Mouse (Mus musculus) adrenal gland, postnatal 25 days (tissue): ENCODE measurements around the gene Eef2k. TPM values are rescaled to one million over a fixed set of nuclear protein-coding genes. Genes with fewer than 3 reads are reported as not detected.
"Not testable (repeated sequence)": the region's sequence is repeated elsewhere in the genome, so short reads cannot be mapped to it uniquely, and the experiment has no call there.

Experiments
- DNase-seq: peaks from one replicate; pipeline ENCODE4 v3.0.0; 2021; ENCODE audit warnings: mixed read lengths
- total RNA-seq: library from RNA; stranded (reverse); gene quantifications from 2 replicates; pipeline ENCODE4 v1.2.3, GENCODE M21; 2021

The Eef2k gene
- total RNA-seq, 1 experiment from 2014 or later, result 68.2 TPM

- DNase-seq, result no peak
Measured at GRCm38 (mm10) chr7:120940343-120940742, 97.7 kb downstream of the Eef2k start.

GRCm38 (mm10) chr7:120941214-120941613 is 98.6 kb downstream of the Eef2k start:
- DNase-seq, result no peak

GRCm38 (mm10) chr7:120942506-120942905 is 99.9 kb downstream of the Eef2k start:
- DNase-seq, result no peak

- DNase-seq, result no peak
Measured at GRCm38 (mm10) chr7:120943936-120944509, 101.4 kb downstream of the Eef2k start.

GRCm38 (mm10) chr7:120953591-120953990 is 111.0 kb downstream of the Eef2k start:
- DNase-seq, result not testable (repeated sequence)

Other genes starting within 250 kb of the Eef2k start
- gene Uqcrc2, start 207.7 kb upstream of the Eef2k start, total RNA-seq, result 319 and 341 TPM in 2 replicates
- gene Pdzd9, start 172.5 kb upstream of the Eef2k start, total RNA-seq, result not detected in 2 replicates
- 40.1 and 40.4 TPM in 2 replicates for gene Mosmo, start 165.2 kb upstream of the Eef2k start, total RNA-seq
- gene Vwa3a, start 103.5 kb upstream of the Eef2k start, total RNA-seq, result 2.4 and 2.9 TPM in 2 replicates
- gene Gm5737, start 30.5 kb upstream of the Eef2k start, total RNA-seq, result not detected in 2 replicates
- gene Polr3e, start 74.9 kb downstream of the Eef2k start, total RNA-seq, result 26.5 and 27.5 TPM in 2 replicates
- 5.9 and 7.0 TPM in 2 replicates for gene Cdr2, start 139.5 kb downstream of the Eef2k start, total RNA-seq
- 0.55 TPM in 1 of 2 replicates, not detected in the other for gene Mfsd13b, start 139.7 kb downstream of the Eef2k start, total RNA-seq
- 108 and 130 TPM in 2 replicates for gene Mettl9, start 191.6 kb downstream of the Eef2k start, total RNA-seq
- 1.2 and 1.4 TPM in 2 replicates for gene Igsf6, start 231.7 kb downstream of the Eef2k start, total RNA-seq
- gene Otoa, start 238.8 kb downstream of the Eef2k start, total RNA-seq, result 0.86 and 0.88 TPM in 2 replicates